Mouse (Mus musculus): Measurements from ENCODE around the gene Slc7a14.

DNA sequence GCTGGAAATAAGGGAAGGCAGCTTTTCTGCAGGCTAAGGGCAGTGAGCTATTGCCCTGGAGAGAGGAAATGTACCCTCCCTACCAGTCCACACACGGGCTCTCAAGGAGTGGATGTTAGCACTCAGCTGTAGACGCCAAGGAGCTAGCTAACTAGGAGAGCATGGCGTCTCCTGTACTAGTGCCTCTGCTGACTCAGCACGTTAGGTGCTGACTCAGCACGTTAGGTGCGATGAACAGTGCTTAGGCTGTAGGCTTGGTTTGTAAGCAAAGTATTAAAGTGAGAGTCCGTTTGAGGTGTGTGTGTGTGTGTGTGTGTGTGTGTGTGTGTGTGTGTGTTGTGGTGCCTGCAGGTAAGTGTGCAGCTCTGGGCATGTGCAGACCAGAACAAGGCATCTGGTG, 119.8 kb downstream of the Slc7a14 start:
- TF ChIP-seq GATA1 (IDR thresholded peaks at IDR 0.05; ENCODE audit: low read length) (no peak), TAL1 (IDR thresholded peaks at IDR 0.05; ENCODE audit: low read length) (no peak)

Data from erythroblast, embryonic 14.5 days (primary cell).